Mouse (Mus musculus) left cerebral cortex, postnatal 10 days (tissue): ENCODE results near the gene Gm11020. TPM values are rescaled to one million over a fixed set of nuclear protein-coding genes. Genes with fewer than 3 reads are reported as not detected.
"Not testable (repeated sequence)": the region's sequence is repeated elsewhere in the genome, so short reads cannot be mapped to it uniquely, and the experiment has no call there.

ENCODE experiments used
- DNase-seq, 2 experiments: peaks; one replicate each; pipeline ENCODE4 v3.0.0; 2021 to 2022; ENCODE audit warnings: low spot score in 2 of 2, mixed read lengths in 1 of 2; ENCODE audit errors: extremely low spot score in 1 of 2
- intact Hi-C: fragments of 180-260 bp; cut with DNase I; formaldehyde crosslinking; loops from one replicate; pipeline ENCODE4 v1.15.1; 2025
- total RNA-seq, 2 experiments: library from RNA; stranded (reverse); gene quantifications; 2 replicates each; pipeline ENCODE4 v1.2.3; 2021

Gm11020 gene
- not detected for total RNA-seq

DNA sequence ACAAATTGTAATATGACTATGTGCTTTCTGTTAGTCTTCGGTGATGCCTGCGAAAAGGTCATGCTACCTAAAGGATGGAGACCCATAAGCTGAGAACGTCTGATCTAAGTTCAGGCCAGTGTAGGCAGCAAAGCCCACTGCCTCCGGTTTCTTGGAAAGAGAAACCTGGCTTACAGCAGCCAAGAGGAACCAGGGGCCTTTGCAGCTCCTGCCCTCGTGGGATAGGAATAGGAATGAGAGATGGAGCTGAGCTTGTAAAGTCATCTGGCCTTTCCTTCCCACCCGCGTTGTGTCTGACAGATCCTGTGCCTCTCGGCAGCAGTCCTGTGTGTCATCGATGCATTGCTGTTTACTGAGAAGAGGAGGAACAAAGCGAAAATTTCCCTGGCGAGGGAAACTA lies at the start of gene Gm11020:
Gm11020 (plus strand) TSS at position 301 of the 400 bp plus-strand sequence.
- intact Hi-C loops, DNase-seq: not testable (repeated sequence)

- DNase-seq, intact Hi-C loops: not testable (repeated sequence)
Observed at GRCm38 (mm10) chr8:104293081-104293480, 28.3 kb upstream of the Gm11020 start, which contains the start of gene Cmtm2a. TSS of gene Cmtm2a (minus strand) at chr8:104293181.

GRCm38 (mm10) chr8:104294396-104294795 lies 27.0 kb upstream of the Gm11020 start:
- intact Hi-C loops, result no loop called here
- no peak for DNase-seq

- DNase-seq, intact Hi-C loops: not testable (repeated sequence)
Observed at GRCm38 (mm10) chr8:104301577-104301976, 19.8 kb upstream of the Gm11020 start.

- DNase-seq, intact Hi-C loops: not testable (repeated sequence)
Observed at GRCm38 (mm10) chr8:104302536-104302935, 18.8 kb upstream of the Gm11020 start.

DNA sequence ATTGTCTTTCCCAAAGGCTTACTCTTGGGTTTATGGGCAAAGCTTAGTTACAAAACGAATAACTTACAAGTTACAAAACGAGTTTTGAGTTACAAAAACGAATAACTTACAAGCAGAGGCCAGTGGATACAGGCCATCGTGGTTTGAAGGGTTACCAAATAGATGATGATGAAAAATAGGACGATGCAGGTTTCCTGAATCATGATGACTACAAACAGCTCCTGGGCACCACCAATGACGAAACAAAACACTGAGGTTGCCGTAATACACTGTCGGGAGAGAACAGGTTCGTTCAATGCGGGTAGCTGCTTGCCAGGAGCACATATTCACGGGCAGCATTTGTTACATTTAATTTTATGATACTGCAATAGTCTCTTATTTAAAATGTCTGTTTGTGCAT lies 16.4 kb upstream of the Gm11020 start:
- DNase-seq, result no peak
- intact Hi-C loops, result no loop called here

DNA sequence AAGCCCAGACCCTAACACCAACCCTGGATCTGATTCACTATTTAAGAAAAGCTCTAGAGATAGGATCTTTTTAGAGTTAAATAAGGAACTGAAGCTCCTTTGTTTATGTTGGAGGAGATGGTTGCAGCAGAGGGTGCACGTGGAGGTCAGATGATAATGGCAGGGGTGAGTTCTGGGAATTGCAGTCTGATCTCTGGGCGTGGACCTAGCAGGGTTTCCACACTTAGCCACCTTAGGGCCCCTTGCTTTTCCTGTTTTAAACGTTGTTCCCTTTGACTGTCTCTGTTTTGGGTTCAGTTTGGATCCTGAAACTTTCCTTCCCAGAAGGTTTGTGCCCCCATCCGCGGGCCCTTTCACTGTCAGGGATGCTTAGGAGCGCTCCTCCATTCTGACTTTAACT lies 13.0 kb upstream of the Gm11020 start:
- DNase-seq, intact Hi-C loops: not testable (repeated sequence)

- DNase-seq, intact Hi-C loops: not testable (repeated sequence)
Observed at GRCm38 (mm10) chr8:104309441-104310155, 11.8 kb upstream of the Gm11020 start, which contains the start of the genes Gm45711 and Cmtm1. TSS of gene Gm45711 (minus strand) at chr8:104310081. TSS of gene Cmtm1 (minus strand) at chr8:104310145.

- DNase-seq, intact Hi-C loops: not testable (repeated sequence)
Observed at GRCm38 (mm10) chr8:104312023-104312422, 9.3 kb upstream of the Gm11020 start.

DNA sequence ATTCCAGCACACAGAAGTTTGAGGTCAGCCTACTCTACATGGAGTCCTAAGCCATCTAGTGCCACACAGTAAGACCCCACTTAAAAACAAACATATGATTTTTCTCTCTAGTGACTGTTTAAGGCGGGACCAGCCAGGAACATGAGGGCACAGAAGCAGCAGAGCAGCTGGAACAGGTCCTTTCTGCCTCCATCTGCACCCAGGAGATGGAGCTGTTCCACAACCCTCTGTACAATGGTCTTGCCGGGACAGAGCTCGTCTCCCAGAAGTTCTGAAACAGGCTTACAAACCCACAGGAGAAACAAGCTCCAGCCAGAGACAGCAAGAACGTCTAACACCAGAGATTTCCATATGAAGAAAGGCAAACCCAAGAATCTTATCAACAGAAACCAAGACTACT lies 8.1 kb upstream of the Gm11020 start:
- intact Hi-C loops, result no loop called here
- peak in 1 of 2 experiments; percentile 30 for DNase-seq

- intact Hi-C loops, DNase-seq: not testable (repeated sequence)
Observed at GRCm38 (mm10) chr8:104321930-104322329, 563 bp downstream of the Gm11020 start, which contains the start of gene Cmtm2b. TSS of gene Cmtm2b (plus strand) at chr8:104322230.

- intact Hi-C loops, result no loop called here
- DNase-seq, result no peak
Observed at GRCm38 (mm10) chr8:104332665-104333631, 11.6 kb downstream of the Gm11020 start.

DNA sequence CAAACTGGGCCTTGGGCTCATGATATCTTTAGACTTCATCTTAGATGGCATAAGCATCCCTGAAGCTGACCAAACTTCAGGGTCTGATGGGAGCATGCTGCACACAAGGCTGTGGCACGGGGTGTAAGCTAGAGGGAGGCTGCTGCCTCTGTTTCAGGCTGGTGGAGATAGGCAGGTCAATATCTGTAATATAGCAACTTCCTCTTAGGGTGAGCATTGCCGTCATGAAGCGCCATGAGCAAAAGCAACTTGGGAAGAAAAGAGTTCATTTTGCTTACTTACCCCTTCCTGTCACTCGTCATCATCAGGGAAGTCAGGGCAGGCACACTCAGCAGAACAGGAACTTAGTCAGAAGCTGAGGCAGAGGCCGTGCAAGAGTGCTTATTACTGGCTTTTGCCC lies 12.4 kb downstream of the Gm11020 start:
- no peak for DNase-seq
- intact Hi-C loops, result no loop called here

- DNase-seq, result no peak
- intact Hi-C loops, result no loop called here
Observed at GRCm38 (mm10) chr8:104334196-104334595, 12.8 kb downstream of the Gm11020 start.

DNA sequence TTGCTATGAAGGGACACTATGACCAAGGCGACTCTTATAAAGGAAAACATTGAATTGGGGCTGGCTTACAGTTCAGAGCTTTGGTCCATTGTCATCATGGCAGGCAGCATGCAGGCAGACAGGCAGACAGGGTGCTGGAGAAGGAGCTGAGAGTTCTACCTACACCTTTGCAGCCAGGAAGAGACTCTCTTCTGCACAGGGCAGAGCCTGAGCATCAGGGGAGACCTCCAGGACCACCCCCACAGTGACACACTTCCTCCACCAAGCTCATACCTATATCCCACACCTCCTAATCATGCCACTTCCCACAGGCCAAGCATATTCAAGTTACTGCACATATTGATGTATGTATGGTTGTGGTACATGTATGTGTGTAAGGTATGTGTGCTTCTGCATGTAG lies 15.4 kb downstream of the Gm11020 start:
- DNase-seq, result no peak
- intact Hi-C loops, result no loop called here

GRCm38 (mm10) chr8:104337890-104338289 lies 16.5 kb downstream of the Gm11020 start:
- no peak for DNase-seq
- intact Hi-C loops, result no loop called here

GRCm38 (mm10) chr8:104339229-104339982 lies 18.0 kb downstream of the Gm11020 start, which contains the start of gene Cmtm3:
TSS of gene Cmtm3 (plus strand) at chr8:104339410.
- intact Hi-C loops, result no loop called here
- peak in 1 of 2 experiments; percentile 53 for DNase-seq

DNA sequence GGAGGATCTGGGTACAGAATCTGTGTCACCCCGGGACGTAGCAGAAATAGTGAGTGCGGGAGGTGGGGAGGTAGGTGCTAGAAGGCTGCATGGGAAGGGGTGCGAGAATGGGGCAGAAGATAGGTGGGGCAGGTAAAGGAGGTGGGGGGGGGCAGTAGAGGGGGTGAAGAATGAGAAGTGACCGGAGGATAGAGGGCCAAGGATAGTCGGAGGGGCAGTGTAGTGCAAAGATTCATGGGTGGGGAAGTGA lies 18.5 kb downstream of the Gm11020 start:
- no peak for DNase-seq

More for the DNA sequence above, 18.5 kb downstream of the Gm11020 start:
- intact Hi-C loops, result loop anchor here (5.0 to 10.0 kb wide), 3 partner anchors 88 to 195 kb away; partner anchors contain the start of genes Cklf and Terb1
